Mouse (Mus musculus) olfactory bulb, adult 2 months (tissue): ENCODE data around the gene Ubxn4. TPM values are rescaled to one million over a fixed set of nuclear protein-coding genes. Genes with fewer than 3 reads are reported as not detected.
"Not testable (repeated sequence)": the region's sequence is repeated elsewhere in the genome, so short reads cannot be mapped to it uniquely, and the experiment has no call there.

ENCODE experiments used
- H3K27ac ChIP-seq: fragments of 200-500 bp; 2 replicates; pipeline ENCODE4 v1.5.1; 2012; ENCODE audit warnings: low read depth, low read length; ENCODE audit not compliant: insufficient read depth
- H3K4me1 ChIP-seq: fragments of 200-500 bp; 2 replicates; pipeline ENCODE4 v1.6.1; 2012; ENCODE audit warnings: low read length; ENCODE audit not compliant: control insufficient read depth, insufficient read depth
- H3K4me3 ChIP-seq: fragments of 200-500 bp; 2 replicates; pipeline ENCODE4 v1.5.1; 2012; ENCODE audit warnings: mild to moderate bottlenecking, low read depth, low read length, moderate library complexity; ENCODE audit not compliant: insufficient read depth
- CTCF ChIP-seq: fragments of 200-500 bp; IDR thresholded peaks from 2 replicates; pipeline ENCODE4 v1.5.1; 2012; ENCODE audit warnings: low read depth, mild to moderate bottlenecking, low read length, moderate library complexity; ENCODE audit not compliant: insufficient read depth
- POLR2A ChIP-seq: fragments of 200-500 bp; IDR thresholded peaks from 2 replicates; pipeline ENCODE4 v1.6.1; 2012; ENCODE audit warnings: mild to moderate bottlenecking, low read depth, low read length, moderate library complexity; ENCODE audit not compliant: insufficient read depth
- WGBS: fragments of 180-500 bp; shearing (Covaris S2); methylation state at CpG from one replicate; pipeline ENCODE4 v1.1.7; 2018; 5-methylcytosine and 5-hydroxymethylcytosine counted together
- polyA plus RNA-seq: library from polyadenylated mRNA; stranded (reverse); fragments of >200 nt; gene quantifications from 2 replicates; pipeline ENCODE4 v1.2.4, GENCODE M21; 2012; ENCODE audit warnings: low replicate concordance; ENCODE audit not compliant: missing spikeins, insufficient read depth, insufficient read length

Ubxn4 gene
- 150 TPM in 1 of 2 replicates, not detected in the other for polyA plus RNA-seq

GRCm38 (mm10) chr1:128243627-128243995 is at the start of gene Ubxn4:
TSS of gene Ubxn4 (plus strand) at chr1:128243964.
- Histone ChIP-seq H3K27ac (peak within 1 kb of the TSS; percentile 54), H3K4me1 (peaks cover 11% of the 10 kb centered on the region), H3K4me3 (peak within 1 kb of the TSS; percentile 91)
- WGBS: 5% methylated on average over 10 of the region's 10 CpGs
- TF ChIP-seq CTCF (no peak), POLR2A (no peak)

- 69% methylated on average over 2 of the region's 2 CpGs for WGBS
- Histone ChIP-seq H3K27ac (no peak overlapping the region), H3K4me1 (peaks cover 3% of the 10 kb centered on the region; the same call in 1 of the 2 replicates), H3K4me3 (no peak overlapping the region)
- TF ChIP-seq CTCF: no peak
- no peak for TF ChIP-seq POLR2A
Observed at GRCm38 (mm10) chr1:128194011-128194410, 49.8 kb upstream of the Ubxn4 start.

- TF ChIP-seq POLR2A (no peak), CTCF (no peak)
- 98% methylated on average over 1 of the region's 1 CpGs for WGBS
- H3K4me1 ChIP-seq: peaks cover 3% of the 10 kb centered on the region; the same call in 1 of the 2 replicates
- no peak overlapping the region for H3K4me3 ChIP-seq
- H3K27ac ChIP-seq: no peak overlapping the region
Observed at GRCm38 (mm10) chr1:128197353-128197752, 46.4 kb upstream of the Ubxn4 start.

GRCm38 (mm10) chr1:128213261-128213660 is 30.5 kb upstream of the Ubxn4 start:
- 75% methylated on average over 5 of the region's 5 CpGs for WGBS
- Histone ChIP-seq H3K4me1 (no peaks in the 10 kb centered on the region), H3K27ac (no peak overlapping the region), H3K4me3 (no peak overlapping the region)
- TF ChIP-seq CTCF (no peak), POLR2A (no peak)

- Histone ChIP-seq H3K4me3 (no peak overlapping the region), H3K27ac (no peak overlapping the region), H3K4me1 (no peaks in the 10 kb centered on the region)
- no peak for TF ChIP-seq CTCF
- TF ChIP-seq POLR2A: no peak
- 96% methylated on average over 2 of the region's 2 CpGs for WGBS
Observed at GRCm38 (mm10) chr1:128221886-128222285, 21.9 kb upstream of the Ubxn4 start.

- 38% methylated on average over 1 of the region's 1 CpGs for WGBS
- Histone ChIP-seq H3K4me1 (no peaks in the 10 kb centered on the region), H3K4me3 (no peak overlapping the region), H3K27ac (no peak overlapping the region)
- TF ChIP-seq POLR2A (no peak), CTCF (no peak)
Observed at GRCm38 (mm10) chr1:128223304-128223703, 20.5 kb upstream of the Ubxn4 start.

- TF ChIP-seq POLR2A (no peak), CTCF (no peak)
- WGBS: 94% methylated on average over 4 of the region's 4 CpGs
- no peak overlapping the region for H3K4me3 ChIP-seq
- no peak overlapping the region for H3K27ac ChIP-seq
- H3K4me1 ChIP-seq: no peaks in the 10 kb centered on the region
Observed at GRCm38 (mm10) chr1:128235181-128235580, 8.6 kb upstream of the Ubxn4 start.

GRCm38 (mm10) chr1:128243996-128244726 is 397 bp downstream of the Ubxn4 start:
- WGBS: under 1% methylated on average over 71 of the region's 71 CpGs
- peaks cover 11% of the 10 kb centered on the region for H3K4me1 ChIP-seq
- H3K4me3 ChIP-seq: peak overlapping the region; percentile 91
- no peak for TF ChIP-seq CTCF
- peak; percentile 51 for TF ChIP-seq POLR2A
- peak overlapping the region; percentile 54 for H3K27ac ChIP-seq

- under 1% methylated on average over 19 of the region's 19 CpGs for WGBS
- TF ChIP-seq POLR2A (no peak), CTCF (no peak)
- Histone ChIP-seq H3K4me3 (peak overlapping the region; percentile 91), H3K4me1 (peaks cover 11% of the 10 kb centered on the region), H3K27ac (no peak overlapping the region)
Observed at GRCm38 (mm10) chr1:128244727-128245355, 1.1 kb downstream of the Ubxn4 start.

- not testable (repeated sequence) for H3K4me1 ChIP-seq, H3K27ac ChIP-seq, H3K4me3 ChIP-seq
- WGBS: 87% methylated on average over 7 of the region's 7 CpGs
Observed at GRCm38 (mm10) chr1:128267061-128267460, 23.3 kb downstream of the Ubxn4 start.
